Mouse (Mus musculus): ENCODE measurements at regions not wholly inside any gene's neighbourhood (a gene's known extent, or its start where the extent isn't known, plus 50 kb on each side); places are given as distances from the start of the nearest gene placed in this dataset.

GRCm38 (mm10) chr5:101157416-101157815 is 311.9 kb downstream of the Gpat3 start:
- DNase-seq (ENCODE audit: low spot score) = no peak

GRCm38 (mm10) chr5:101146345-101146744 is 300.8 kb downstream of the Gpat3 start:
- Histone ChIP-seq H3K36me3 (ENCODE audit: insufficient read depth, low read length) (no peaks in the 10 kb centered on the region), H3K9ac (replicated peaks; ENCODE audit: low read depth) (no peak overlapping the region), H3K4me2 (replicated peaks; ENCODE audit: low read depth, low read length) (no peak overlapping the region), H3K4me3 (ENCODE audit: low read depth, low read length) (no peak overlapping the region), H3K27me3 (replicated peaks; ENCODE audit: insufficient read depth, low read length) (no peaks in the 10 kb centered on the region), H3K9me3 (ENCODE audit: low read length) (no peaks in the 10 kb centered on the region), H3K4me1 (ENCODE audit: insufficient read depth, low read depth, low read length) (no peaks in the 10 kb centered on the region), H3K27ac (ENCODE audit: low read length) (no peak overlapping the region)
- no peak for ATAC-seq
- WGBS = 83% methylated on average over 3 of the region's 3 CpGs
- TF ChIP-seq CTCF (IDR thresholded peaks at IDR 0.05) = no peak
- no peak for TF ChIP-seq EP300 (IDR thresholded peaks at IDR 0.05)
- DNase-seq (ENCODE audit: low spot score) = no peak

More at GRCm38 (mm10) chr5:101157416-101157815, 311.9 kb downstream of the Gpat3 start:
- Histone ChIP-seq H3K9me3 (ENCODE audit: low read length) (no peaks in the 10 kb centered on the region), H3K4me3 (ENCODE audit: low read depth, low read length) (no peak overlapping the region), H3K4me1 (ENCODE audit: insufficient read depth, low read depth, low read length) (no peaks in the 10 kb centered on the region), H3K27ac (ENCODE audit: low read length) (no peak overlapping the region), H3K4me2 (replicated peaks; ENCODE audit: low read depth, low read length) (no peak overlapping the region), H3K9ac (replicated peaks; ENCODE audit: low read depth) (no peak overlapping the region), H3K27me3 (replicated peaks; ENCODE audit: insufficient read depth, low read length) (no peaks in the 10 kb centered on the region), H3K36me3 (ENCODE audit: insufficient read depth, low read length) (no peaks in the 10 kb centered on the region)
- ATAC-seq = no peak
- WGBS = 33% methylated on average over 1 of the region's 1 CpGs
- TF ChIP-seq CTCF (IDR thresholded peaks at IDR 0.05) = no peak

GRCm38 (mm10) chr5:101124941-101125453 is 279.5 kb downstream of the Gpat3 start:
- WGBS = 72% methylated on average over 5 of the region's 5 CpGs
- DNase-seq (ENCODE audit: low spot score) = no peak
- no peaks in the 10 kb centered on the region for H3K27me3 ChIP-seq (replicated peaks; ENCODE audit: insufficient read depth, low read length)

GRCm38 (mm10) chr5:101122914-101123313 is 277.4 kb downstream of the Gpat3 start:
- ATAC-seq (no peak), DNase-seq (ENCODE audit: low spot score) (no peak)
- Histone ChIP-seq H3K4me1 (ENCODE audit: insufficient read depth, low read depth, low read length) (no peaks in the 10 kb centered on the region), H3K9ac (replicated peaks; ENCODE audit: low read depth) (no peak overlapping the region), H3K4me3 (ENCODE audit: low read depth, low read length) (no peak overlapping the region), H3K4me2 (replicated peaks; ENCODE audit: low read depth, low read length) (no peak overlapping the region), H3K27ac (ENCODE audit: low read length) (no peak overlapping the region), H3K36me3 (ENCODE audit: insufficient read depth, low read length) (no peaks in the 10 kb centered on the region), H3K9me3 (ENCODE audit: low read length) (no peaks in the 10 kb centered on the region), H3K27me3 (replicated peaks; ENCODE audit: insufficient read depth, low read length) (no peaks in the 10 kb centered on the region)
- TF ChIP-seq EP300 (IDR thresholded peaks at IDR 0.05) (no peak), CTCF (IDR thresholded peaks at IDR 0.05) (no peak)
- WGBS = 90% methylated on average over 6 of the region's 6 CpGs

More at GRCm38 (mm10) chr5:101124941-101125453, 279.5 kb downstream of the Gpat3 start:
- Histone ChIP-seq H3K27ac (ENCODE audit: low read length) (no peak overlapping the region), H3K9ac (replicated peaks; ENCODE audit: low read depth) (no peak overlapping the region), H3K4me3 (ENCODE audit: low read depth, low read length) (no peak overlapping the region), H3K4me2 (replicated peaks; ENCODE audit: low read depth, low read length) (no peak overlapping the region), H3K9me3 (ENCODE audit: low read length) (no peaks in the 10 kb centered on the region), H3K4me1 (ENCODE audit: insufficient read depth, low read depth, low read length) (no peaks in the 10 kb centered on the region), H3K36me3 (ENCODE audit: insufficient read depth, low read length) (no peaks in the 10 kb centered on the region)
- TF ChIP-seq CTCF (IDR thresholded peaks at IDR 0.05) (no peak), EP300 (IDR thresholded peaks at IDR 0.05) (no peak)
- no peak for ATAC-seq

GRCm38 (mm10) chr5:101120509-101121201 is 275.1 kb downstream of the Gpat3 start:
- ATAC-seq = no peak
- DNase-seq (ENCODE audit: low spot score) = no peak
- H3K4me2 ChIP-seq (replicated peaks; ENCODE audit: low read depth, low read length) = no peak overlapping the region
- H3K9ac ChIP-seq (replicated peaks; ENCODE audit: low read depth) = no peak overlapping the region
- no peaks in the 10 kb centered on the region for H3K36me3 ChIP-seq (ENCODE audit: insufficient read depth, low read length)
- H3K4me3 ChIP-seq (ENCODE audit: low read depth, low read length) = no peak overlapping the region
- TF ChIP-seq CTCF (IDR thresholded peaks at IDR 0.05) (no peak), EP300 (IDR thresholded peaks at IDR 0.05) (no peak)
- no peaks in the 10 kb centered on the region for H3K4me1 ChIP-seq (ENCODE audit: insufficient read depth, low read depth, low read length)
- H3K27ac ChIP-seq (ENCODE audit: low read length) = no peak overlapping the region
- no peaks in the 10 kb centered on the region for H3K27me3 ChIP-seq (replicated peaks; ENCODE audit: insufficient read depth, low read length)
- 38% methylated on average over 5 of the region's 5 CpGs for WGBS
- no peaks in the 10 kb centered on the region for H3K9me3 ChIP-seq (ENCODE audit: low read length)

- 18% methylated on average over 7 of the region's 7 CpGs for WGBS
- TF ChIP-seq CTCF (IDR thresholded peaks at IDR 0.05) (no peak), EP300 (IDR thresholded peaks at IDR 0.05) (peak; percentile 52; the same call in 1 of the 2 replicates)
- DNase-seq (ENCODE audit: low spot score) (peak; percentile 53), ATAC-seq (peak; percentile 55)
- Histone ChIP-seq H3K27ac (ENCODE audit: low read length) (no peak overlapping the region), H3K4me3 (ENCODE audit: low read depth, low read length) (no peak overlapping the region), H3K4me1 (ENCODE audit: insufficient read depth, low read depth, low read length) (no peaks in the 10 kb centered on the region), H3K36me3 (ENCODE audit: insufficient read depth, low read length) (no peaks in the 10 kb centered on the region), H3K9ac (replicated peaks; ENCODE audit: low read depth) (no peak overlapping the region), H3K27me3 (replicated peaks; ENCODE audit: insufficient read depth, low read length) (no peaks in the 10 kb centered on the region), H3K4me2 (replicated peaks; ENCODE audit: low read depth, low read length) (no peak overlapping the region), H3K9me3 (ENCODE audit: low read length) (no peaks in the 10 kb centered on the region)
Observed at GRCm38 (mm10) chr5:101112151-101112769, 266.7 kb downstream of the Gpat3 start.

Data from lung, postnatal 0 days (tissue).